ENCODE assay signal across 10 mouse cellular contexts in genomic region chr8:120520287-120520686, GRCm38 (mm10).
DNase-seq lines count a peak whose midpoint lies in the region; ATAC-seq and TF ChIP-seq lines count a peak whose summit lies in the region.
"Had no signal": no experiment of that assay in that cellular context is flagged by ENCODE, and none has a peak within 500 bp of the region (broad histone marks: within the 10 kb centered on the region; RNA-seq: fewer than 3 reads in every experiment).

No protein-coding gene starts in this region.

- H3K27me3 ChIP-seq in embryonic facial prominence, embryonic 15.5 days, result no peaks in the 10 kb centered on the region
- H3K27me3 ChIP-seq in hindbrain, embryonic 14.5 days (ENCODE audit: control insufficient read depth, insufficient read depth, low read length), result no peaks in the 10 kb centered on the region
- no peaks in the 10 kb centered on the region for H3K27me3 ChIP-seq in midbrain, postnatal 0 days (ENCODE audit: insufficient read depth, low read length)

- intact Hi-C loops in left cerebral cortex, adult 2 months (cut with DNase I), result no loop called here
- intact Hi-C loops in left cerebral cortex, postnatal 36 days (cut with DNase I), result no loop called here

- H3K4me3 ChIP-seq in left cerebral cortex, adult 2 months, result no peak overlapping the region
- H3K4me3 ChIP-seq in embryonic facial prominence, embryonic 15.5 days (replicated peaks), result no peak overlapping the region
- no peak overlapping the region for H3K4me3 ChIP-seq in hindbrain, embryonic 14.5 days (replicated peaks; ENCODE audit: low read length)
- H3K4me3 ChIP-seq in midbrain, postnatal 0 days (ENCODE audit: low read depth, low read length), result no peak overlapping the region

- no peak for TF ChIP-seq CTCF in left cerebral cortex, adult 2 months (IDR thresholded peaks at IDR 0.05)
- no peak for TF ChIP-seq CTCF in midbrain, postnatal 0 days (IDR thresholded peaks at IDR 0.05)

- H3K4me1 ChIP-seq in embryonic facial prominence, embryonic 15.5 days, result peaks cover 85% of the 10 kb centered on the region
- H3K4me1 ChIP-seq in hindbrain, embryonic 14.5 days (replicated peaks; ENCODE audit: control insufficient read depth, insufficient read depth, low read length), result peaks cover 80% of the 10 kb centered on the region
- H3K4me1 ChIP-seq in midbrain, postnatal 0 days (ENCODE audit: insufficient read depth, low read length), result peaks cover 26% of the 10 kb centered on the region

- no peak overlapping the region for H3K9ac ChIP-seq in embryonic facial prominence, embryonic 15.5 days
- no peak overlapping the region for H3K9ac ChIP-seq in hindbrain, embryonic 14.5 days
- H3K9ac ChIP-seq in midbrain, postnatal 0 days (replicated peaks; ENCODE audit: low read length, poor library complexity, severe bottlenecking), result 0 out of 2 replicates have a peak overlapping the region, but pooled peaks have one; percentile 39

- H3K36me3 ChIP-seq in embryonic facial prominence, embryonic 15.5 days, result no peaks in the 10 kb centered on the region
- no peaks in the 10 kb centered on the region for H3K36me3 ChIP-seq in hindbrain, embryonic 14.5 days (replicated peaks; ENCODE audit: control insufficient read depth, insufficient read depth)
- no peaks in the 10 kb centered on the region for H3K36me3 ChIP-seq in midbrain, postnatal 0 days (ENCODE audit: insufficient read depth, low read length)

- no peak for ATAC-seq in embryonic facial prominence, embryonic 15.5 days (ENCODE audit: insufficient number of reproducible peaks, low FRiP score, low TSS enrichment, low read depth)
- ATAC-seq in hindbrain, embryonic 14.5 days (ENCODE audit: low FRiP score), result no peak
- ATAC-seq in midbrain, postnatal 0 days (ENCODE audit: low FRiP score), result no peak

- 0 out of 2 replicates have a peak overlapping the region, but pooled peaks have one; percentile 8 for H3K4me2 ChIP-seq in embryonic facial prominence, embryonic 15.5 days (replicated peaks)
- peak overlapping the region; percentile 33 for H3K4me2 ChIP-seq in hindbrain, embryonic 14.5 days (replicated peaks)
- H3K4me2 ChIP-seq in midbrain, postnatal 0 days (ENCODE audit: low read depth, low read length, poor library complexity, severe bottlenecking), result no peak overlapping the region

- H3K9me3 ChIP-seq in embryonic facial prominence, embryonic 15.5 days (replicated peaks), result no peaks in the 10 kb centered on the region
- H3K9me3 ChIP-seq in hindbrain, embryonic 14.5 days (ENCODE audit: control insufficient read depth, low read length), result no peaks in the 10 kb centered on the region
- no peaks in the 10 kb centered on the region for H3K9me3 ChIP-seq in midbrain, postnatal 0 days (ENCODE audit: low read length)

- 59% methylated on average over 15 of the region's 15 CpGs for WGBS in embryonic facial prominence, embryonic 15.5 days
- WGBS in hindbrain, embryonic 14.5 days, result 70% methylated on average over 15 of the region's 15 CpGs
- 70% methylated on average over 15 of the region's 15 CpGs for WGBS in midbrain, postnatal 0 days

- no peak for DNase-seq in left cerebral cortex, adult 2 months (ENCODE audit: extremely low spot score in 1 of 2, low spot score in 2 of 2)
- DNase-seq in left cerebral cortex, postnatal 36 days (ENCODE audit: low spot score in 2 of 2), result no peak
- DNase-seq in hindbrain, embryonic 14.5 days (ENCODE audit: low spot score), result no peak
- no peak for DNase-seq in midbrain, postnatal 0 days (ENCODE audit: low spot score)
- no peak for DNase-seq in ovary, postnatal 36 days (ENCODE audit: low spot score)
- no peak for DNase-seq in right cerebral cortex, postnatal 36 days (ENCODE audit: low spot score in 2 of 2)
- no peak for DNase-seq in thymus, adult 18-20 months
- DNase-seq: retina, postnatal 1 day; thymus, postnatal 4 days had no signal

- H3K27ac ChIP-seq in left cerebral cortex, adult 2 months, result 0 out of 2 replicates have a peak overlapping the region, but pooled peaks have one; percentile 36
- peak overlapping the region; percentile 49; the same call in 1 of the 2 replicates for H3K27ac ChIP-seq in embryonic facial prominence, embryonic 15.5 days (replicated peaks)
- peak overlapping the region; percentile 79 for H3K27ac ChIP-seq in hindbrain, embryonic 14.5 days
- H3K27ac ChIP-seq in midbrain, postnatal 0 days (ENCODE audit: low read depth, low read length), result peak overlapping the region; percentile 38; the same call in 1 of the 2 replicates
